Mouse (Mus musculus) liver, embryonic 13.5 days (tissue): ENCODE data around the gene Arl13b. TPM values are rescaled to one million over a fixed set of nuclear protein-coding genes. Genes with fewer than 3 reads are reported as not detected.

Experiments used
- ATAC-seq: fragments of 200-750 bp; cut with Nextera tagmentation; 2 replicates; pipeline ENCODE4 v1.8.0; 2017; ENCODE audit warnings: low read depth, mild to moderate bottlenecking, moderate number of reproducible peaks, moderate library complexity
- DNase-seq: peaks from one replicate; pipeline ENCODE4 v3.0.0; 2022
- H3K27ac ChIP-seq: fragments of 300-500 bp; sonication (generic); 2 replicates; pipeline ENCODE4 v1.5.1; 2015; ENCODE audit warnings: moderate library complexity, mild to moderate bottlenecking, inconsistent platforms
- H3K27me3 ChIP-seq: fragments of 300-500 bp; sonication (generic); 2 replicates; pipeline ENCODE4 v1.6.1; 2015; ENCODE audit warnings: mild to moderate bottlenecking, inconsistent platforms
- H3K36me3 ChIP-seq: fragments of 300-500 bp; sonication (generic); 2 replicates; pipeline ENCODE4 v1.6.1; 2015; ENCODE audit warnings: mild to moderate bottlenecking, inconsistent platforms
- H3K4me1 ChIP-seq: fragments of 300-500 bp; sonication (generic); replicated peaks from 2 replicates; pipeline ENCODE4 v1.6.1; 2015; ENCODE audit warnings: inconsistent platforms
- H3K4me2 ChIP-seq: fragments of 300-500 bp; sonication (generic); 2 replicates; pipeline ENCODE4 v1.6.1; 2015; ENCODE audit warnings: inconsistent platforms, mild to moderate bottlenecking, moderate library complexity
- H3K4me3 ChIP-seq: fragments of 300-500 bp; sonication (generic); replicated peaks from 2 replicates; pipeline ENCODE4 v1.5.1; 2015; ENCODE audit warnings: mild to moderate bottlenecking, inconsistent platforms
- H3K9ac ChIP-seq: fragments of 300-500 bp; sonication (generic); 2 replicates; pipeline ENCODE4 v1.6.1; 2015; ENCODE audit warnings: mild to moderate bottlenecking, inconsistent platforms
- H3K9me3 ChIP-seq: fragments of 300-500 bp; sonication (generic); replicated peaks from 2 replicates; pipeline ENCODE4 v1.6.1; 2016; ENCODE audit warnings: inconsistent platforms
- WGBS: fragments of 180-500 bp; shearing (Covaris S2); methylation state at CpG from one replicate; pipeline ENCODE4 v1.1.7; 2015; ENCODE audit not compliant: insufficient replicate concordance; 5-methylcytosine and 5-hydroxymethylcytosine counted together
- microRNA-seq: library from miRNA; unstranded; fragments of <30 nt; microRNA quantifications from one replicate; pipeline ENCODE4, GENCODE M21; 2016
- polyA plus RNA-seq: library from polyadenylated mRNA; unstranded; fragments of >200 nt; fragmentation: Nextera tagmentation; extraction: Ambion mirVana; gene quantifications from 2 replicates; pipeline ENCODE4 v1.2.1, GENCODE M21; 2015

Gene Arl13b
- polyA plus RNA-seq, 1 experiment from 2014 or later, result 5.4 TPM

GRCm38 (mm10) chr16:62776034-62776433 lies 70.8 kb downstream of the Arl13b start:
- Histone ChIP-seq H3K4me2 (no peak overlapping the region), H3K9me3 (no peaks in the 10 kb centered on the region), H3K27me3 (no peaks in the 10 kb centered on the region), H3K9ac (no peak overlapping the region), H3K4me1 (no peaks in the 10 kb centered on the region), H3K27ac (no peak overlapping the region), H3K36me3 (peaks cover 9% of the 10 kb centered on the region), H3K4me3 (no peak overlapping the region)
- DNase-seq, result no peak
- WGBS, result 85% methylated on average over 11 of the region's 11 CpGs
- ATAC-seq, result no peak

DNA sequence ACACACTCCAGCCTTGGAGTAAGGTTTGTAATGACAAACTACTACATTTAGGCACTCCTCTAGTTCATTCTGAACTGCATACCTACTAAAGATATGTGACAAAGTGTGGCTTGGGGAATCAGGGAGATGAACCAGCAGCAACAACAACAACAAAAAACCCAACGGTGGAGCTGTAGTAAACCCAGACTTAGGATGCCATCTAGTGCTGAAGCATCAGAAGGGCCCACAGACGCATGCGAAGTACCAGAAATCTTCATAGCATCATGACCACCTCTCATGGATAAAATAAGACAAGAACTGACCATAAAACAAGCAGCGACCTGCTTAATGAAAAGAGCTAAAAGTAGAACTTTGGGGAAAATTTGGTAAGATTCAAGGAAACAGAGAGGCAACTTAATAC lies 73.4 kb downstream of the Arl13b start:
- H3K36me3 ChIP-seq, result peaks cover 14% of the 10 kb centered on the region; the same call in 1 of the 2 replicates
- H3K9me3 ChIP-seq, result no peaks in the 10 kb centered on the region
- H3K27me3 ChIP-seq, result no peaks in the 10 kb centered on the region
- H3K27ac ChIP-seq, result no peak overlapping the region
- ATAC-seq, result no peak
- DNase-seq, result no peak
- no peak overlapping the region for H3K4me3 ChIP-seq
- 71% methylated on average over 4 of the region's 4 CpGs for WGBS
- no peak overlapping the region for H3K9ac ChIP-seq
- no peaks in the 10 kb centered on the region for H3K4me1 ChIP-seq
- H3K4me2 ChIP-seq, result no peak overlapping the region

GRCm38 (mm10) chr16:62758340-62758739 lies 88.5 kb downstream of the Arl13b start:
- H3K27me3 ChIP-seq, result no peaks in the 10 kb centered on the region
- H3K9me3 ChIP-seq, result no peaks in the 10 kb centered on the region
- 54% methylated on average over 2 of the region's 2 CpGs for WGBS
- H3K4me3 ChIP-seq, result no peak overlapping the region
- no peak overlapping the region for H3K27ac ChIP-seq
- H3K4me1 ChIP-seq, result no peaks in the 10 kb centered on the region
- H3K9ac ChIP-seq, result no peak overlapping the region
- no peak overlapping the region for H3K4me2 ChIP-seq
- DNase-seq, result peak; percentile 44
- no peaks in the 10 kb centered on the region for H3K36me3 ChIP-seq
- ATAC-seq, result peak; percentile 68

GRCm38 (mm10) chr16:62755307-62755706 lies 91.5 kb downstream of the Arl13b start:
- no peaks in the 10 kb centered on the region for H3K27me3 ChIP-seq
- no peak overlapping the region for H3K9ac ChIP-seq
- no peak overlapping the region for H3K4me2 ChIP-seq
- no peaks in the 10 kb centered on the region for H3K36me3 ChIP-seq
- no peak overlapping the region for H3K27ac ChIP-seq
- no peak overlapping the region for H3K4me3 ChIP-seq
- no peaks in the 10 kb centered on the region for H3K4me1 ChIP-seq
- H3K9me3 ChIP-seq, result no peaks in the 10 kb centered on the region
- DNase-seq, result no peak
- ATAC-seq, result no peak
- WGBS, result 79% methylated on average over 6 of the region's 6 CpGs

GRCm38 (mm10) chr16:62753597-62753996 lies 93.2 kb downstream of the Arl13b start:
- Histone ChIP-seq H3K9me3 (no peaks in the 10 kb centered on the region), H3K4me1 (no peaks in the 10 kb centered on the region), H3K27ac (no peak overlapping the region), H3K36me3 (no peaks in the 10 kb centered on the region), H3K4me2 (no peak overlapping the region), H3K9ac (no peak overlapping the region), H3K4me3 (no peak overlapping the region), H3K27me3 (no peaks in the 10 kb centered on the region)
- ATAC-seq (no peak), DNase-seq (no peak)
- WGBS, result 62% methylated on average over 1 of the region's 1 CpGs

- Histone ChIP-seq H3K4me1 (no peaks in the 10 kb centered on the region), H3K4me2 (no peak overlapping the region), H3K27me3 (no peaks in the 10 kb centered on the region), H3K4me3 (no peak overlapping the region), H3K27ac (no peak overlapping the region), H3K9me3 (no peaks in the 10 kb centered on the region), H3K36me3 (no peaks in the 10 kb centered on the region), H3K9ac (no peak overlapping the region)
- ATAC-seq (no peak), DNase-seq (no peak)
- WGBS, result 83% methylated on average over 4 of the region's 4 CpGs
Observed at GRCm38 (mm10) chr16:62753079-62753478, 93.8 kb downstream of the Arl13b start.

- Histone ChIP-seq H3K27ac (no peak overlapping the region), H3K27me3 (no peaks in the 10 kb centered on the region), H3K4me3 (no peak overlapping the region), H3K9me3 (no peaks in the 10 kb centered on the region), H3K36me3 (no peaks in the 10 kb centered on the region), H3K4me1 (no peaks in the 10 kb centered on the region), H3K4me2 (no peak overlapping the region), H3K9ac (no peak overlapping the region)
- 49% methylated on average over 2 of the region's 2 CpGs for WGBS
- DNase-seq (no peak), ATAC-seq (no peak)
Observed at GRCm38 (mm10) chr16:62745875-62746274, 101.0 kb downstream of the Arl13b start.

Small RNAs within 50 kb of the gene (microRNA-seq; reads per million reads assigned to microRNA genes)
- gene Gm25986, result not detected

Other genes with a start within 250 kb of the Arl13b start
- 5.3 and 6.9 TPM in 2 replicates for gene Nsun3, start 60.2 kb downstream of the Arl13b start, polyA plus RNA-seq
- gene Stx19, start 32.4 kb downstream of the Arl13b start, polyA plus RNA-seq, result 0.07 and 0.09 TPM in 2 replicates
- 12.4 and 16.0 TPM in 2 replicates for gene Pros1, start 7.3 kb upstream of the Arl13b start, polyA plus RNA-seq